In the genomic region with DNA sequence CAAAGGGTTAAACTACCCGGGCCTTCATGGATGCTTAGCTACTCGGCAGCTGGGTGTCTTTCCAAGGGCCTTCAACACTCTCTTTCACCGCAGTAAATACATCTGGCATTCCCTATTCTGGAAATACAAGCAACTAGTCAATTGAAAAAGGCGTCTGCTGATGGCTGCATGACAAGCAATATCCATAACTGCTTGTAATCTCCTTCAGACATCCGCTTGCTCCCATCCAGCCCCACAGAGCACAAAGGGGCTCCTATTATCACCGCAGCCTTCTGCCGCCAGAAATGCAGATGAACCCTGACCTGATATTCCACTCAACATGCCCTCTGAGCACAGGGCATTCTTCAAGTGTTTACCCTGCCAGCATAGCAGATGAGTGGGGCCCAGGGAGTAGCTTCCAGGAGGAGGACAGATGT, we compare ENCODE assay signal across 9 mouse cellular contexts.
A peak's percentile ranks its signal among the peaks of the same experiment; 100 is the strongest.
DNase-seq lines count a peak whose midpoint lies in the region; ATAC-seq lines count a peak whose summit lies in the region.
"Had no signal": no experiment of that assay in that cellular context is flagged by ENCODE, and none has a peak within 500 bp of the region (broad histone marks: within the 10 kb centered on the region; RNA-seq: fewer than 3 reads in every experiment).

No protein-coding gene starts in this region.

- H3K27ac ChIP-seq in heart, embryonic 10.5 days: no peak overlapping the region
- H3K27ac ChIP-seq in neural tube, embryonic 11.5 days (ENCODE audit: low read depth, low read length): no peak overlapping the region
- no peak overlapping the region for H3K27ac ChIP-seq in intestine, embryonic 15.5 days

- no peak for ATAC-seq in neural tube, embryonic 11.5 days (ENCODE audit: insufficient read depth, low FRiP score, low TSS enrichment)
- 0 out of 2 replicates have a peak, but pooled peaks have one; percentile 39 for ATAC-seq in intestine, embryonic 15.5 days

- WGBS in heart, embryonic 10.5 days: 32% methylated on average over 7 of the region's 7 CpGs
- WGBS in neural tube, embryonic 11.5 days: 35% methylated on average over 7 of the region's 7 CpGs
- WGBS in intestine, embryonic 15.5 days: 42% methylated on average over 7 of the region's 7 CpGs

- H3K27me3 ChIP-seq in heart, embryonic 10.5 days (ENCODE audit: insufficient read depth, poor library complexity, severe bottlenecking): peaks cover 5% of the 10 kb centered on the region; the same call in 1 of the 2 replicates
- H3K27me3 ChIP-seq in neural tube, embryonic 11.5 days (ENCODE audit: control insufficient read depth, insufficient read depth, low read length): no peaks in the 10 kb centered on the region
- no peaks in the 10 kb centered on the region for H3K27me3 ChIP-seq in intestine, embryonic 15.5 days (replicated peaks)

- no peaks in the 10 kb centered on the region for H3K36me3 ChIP-seq in heart, embryonic 10.5 days
- no peaks in the 10 kb centered on the region for H3K36me3 ChIP-seq in neural tube, embryonic 11.5 days (ENCODE audit: control insufficient read depth, insufficient read depth, low read length)
- H3K36me3 ChIP-seq in intestine, embryonic 15.5 days: no peaks in the 10 kb centered on the region

- H3K4me2 ChIP-seq in neural tube, embryonic 11.5 days (ENCODE audit: low read depth): no peak overlapping the region
- H3K4me2 ChIP-seq in intestine, embryonic 15.5 days (replicated peaks): no peak overlapping the region

- H3K9me3 ChIP-seq in heart, embryonic 10.5 days: no peaks in the 10 kb centered on the region
- H3K9me3 ChIP-seq in neural tube, embryonic 11.5 days (ENCODE audit: control insufficient read depth, low read length): no peaks in the 10 kb centered on the region
- H3K9me3 ChIP-seq in intestine, embryonic 15.5 days: no peaks in the 10 kb centered on the region

- 0 out of 2 replicates have a peak, but pooled peaks cover 6% of the 10 kb centered on the region for H3K4me1 ChIP-seq in heart, embryonic 10.5 days
- 0 out of 2 replicates have a peak, but pooled peaks cover 5% of the 10 kb centered on the region for H3K4me1 ChIP-seq in neural tube, embryonic 11.5 days (ENCODE audit: control insufficient read depth, insufficient read depth, low read length)
- no peaks in the 10 kb centered on the region for H3K4me1 ChIP-seq in intestine, embryonic 15.5 days (replicated peaks)

- no peak overlapping the region for H3K4me3 ChIP-seq in heart, embryonic 10.5 days
- H3K4me3 ChIP-seq in neural tube, embryonic 11.5 days (ENCODE audit: low read depth, low read length): no peak overlapping the region
- no peak overlapping the region for H3K4me3 ChIP-seq in intestine, embryonic 15.5 days (replicated peaks)

- intact Hi-C loops in heart, postnatal 25 days (cut with DNase I): no loop called here

- peak; percentile 77 for DNase-seq in heart, embryonic 10.5 days (ENCODE audit: low spot score)
- no peak for DNase-seq in heart, postnatal 25 days (ENCODE audit: low spot score)
- DNase-seq in neural tube, embryonic 11.5 days (ENCODE audit: low spot score): peak; percentile 28
- DNase-seq in neural tube, embryonic 10.5 days (ENCODE audit: extremely low spot score, low spot score): no peak
- peak; percentile 91 for DNase-seq in retina, postnatal 1 day
- DNase-seq in thymus, postnatal 36 days: no peak
- DNase-seq in left cerebral cortex, adult 9 months (ENCODE audit: low spot score in 2 of 2): no peak
- DNase-seq: thymus, adult 18-20 months had no signal

- no peak overlapping the region for H3K9ac ChIP-seq in neural tube, embryonic 11.5 days (ENCODE audit: low read length)
- H3K9ac ChIP-seq in intestine, embryonic 15.5 days: no peak overlapping the region

Comparison
In these comparisons a context has a peak if more than half of its experiments do, and no peak if none do; other contexts are left out.
1. DNase-seq: peak in heart, embryonic 10.5 days (single experiment), neural tube, embryonic 11.5 days (single experiment) and retina, postnatal 1 day (single experiment); none in heart, postnatal 25 days (single experiment), neural tube, embryonic 10.5 days (single experiment), thymus, postnatal 36 days (0 of 2) and left cerebral cortex, adult 9 months (0 of 2).